Mouse (Mus musculus): ENCODE results near the gene Prrg4. TPM values are rescaled to one million over a fixed set of nuclear protein-coding genes. Genes with fewer than 3 reads are reported as not detected.
"Not testable (repeated sequence)": the region's sequence is repeated elsewhere in the genome, so short reads cannot be mapped to it uniquely, and the experiment has no call there.

Gene Prrg4
- polyA plus RNA-seq, 1 experiment from 2014 or later, result 0.33 TPM

DNA sequence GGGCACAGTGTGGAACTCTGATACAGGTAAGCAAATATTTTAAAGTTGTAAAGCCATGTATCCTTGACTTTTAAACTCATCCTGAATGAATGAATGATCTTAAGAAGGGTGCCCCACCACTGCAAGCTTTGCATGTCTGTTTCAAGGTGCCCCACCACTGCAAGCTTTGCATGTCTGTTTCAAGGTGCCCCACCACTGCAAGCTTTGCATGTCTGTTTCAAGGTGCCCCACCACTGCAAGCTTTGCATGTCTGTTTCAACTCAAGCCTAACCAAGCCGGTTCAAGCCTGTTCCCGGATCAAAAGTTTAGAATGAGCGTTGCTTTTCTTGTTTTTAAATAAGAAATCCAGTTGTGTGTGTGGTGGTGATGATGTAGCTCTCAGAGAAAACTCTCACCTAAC lies 30.9 kb downstream of the Prrg4 start:
- peaks cover 12% of the 10 kb centered on the region; the same call in 1 of the 2 replicates for H3K4me1 ChIP-seq (replicated peaks; ENCODE audit: control insufficient read depth, insufficient read depth, low read length)
- not testable (repeated sequence) for H3K27ac ChIP-seq (ENCODE audit: low read depth, low read length); DNase-seq (ENCODE audit: low spot score); ATAC-seq (replicated peaks; ENCODE audit: low FRiP score); H3K9ac ChIP-seq (ENCODE audit: low read depth, low read length); H3K4me3 ChIP-seq (ENCODE audit: low read depth, low read length); H3K4me2 ChIP-seq; H3K36me3 ChIP-seq (ENCODE audit: control insufficient read depth, insufficient read depth, low read length); H3K27me3 ChIP-seq (replicated peaks; ENCODE audit: control insufficient read depth, insufficient read depth, low read length); H3K9me3 ChIP-seq (ENCODE audit: control insufficient read depth, low read length)
- WGBS, result 87% methylated on average over 3 of the region's 3 CpGs

DNA sequence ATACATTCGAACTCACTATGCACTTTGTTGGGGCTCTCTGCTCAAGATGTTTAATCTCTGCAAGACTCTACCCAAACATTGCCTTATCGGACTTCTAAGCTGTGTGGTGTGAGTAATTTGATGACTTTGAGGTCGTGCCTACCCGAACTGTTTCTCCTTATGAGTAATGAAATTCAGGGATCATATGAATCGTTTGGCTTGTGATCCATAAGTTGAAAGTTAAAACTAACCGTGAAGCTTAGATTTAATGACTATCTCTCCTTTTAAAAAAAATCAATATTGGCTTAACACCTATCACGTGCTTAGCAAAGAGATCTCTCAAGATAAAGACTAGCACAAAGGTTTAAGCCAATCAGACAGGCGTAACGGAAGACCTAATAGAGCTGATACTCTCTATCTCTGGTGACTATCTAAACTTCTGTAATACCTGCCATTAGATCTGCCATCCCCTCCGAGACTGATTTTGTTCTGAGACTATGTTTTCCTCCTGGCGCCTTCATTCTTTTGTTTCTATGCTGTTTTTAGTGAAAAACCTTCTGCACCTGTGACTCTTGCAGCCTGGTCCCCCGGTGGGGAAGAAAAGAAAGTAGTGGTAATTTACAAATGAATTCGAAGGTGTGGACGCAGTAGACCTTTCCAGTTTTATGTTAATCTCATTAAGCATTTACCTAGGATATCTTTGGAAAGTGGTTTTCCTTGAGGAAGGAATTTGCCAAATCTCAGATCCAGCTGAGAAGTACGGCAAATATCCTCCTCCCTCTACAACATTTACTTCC lies 31.9 kb downstream of the Prrg4 start:
- DNase-seq (ENCODE audit: low spot score), result no peak
- no peaks in the 10 kb centered on the region for H3K9me3 ChIP-seq (ENCODE audit: control insufficient read depth, low read length)

DNA sequence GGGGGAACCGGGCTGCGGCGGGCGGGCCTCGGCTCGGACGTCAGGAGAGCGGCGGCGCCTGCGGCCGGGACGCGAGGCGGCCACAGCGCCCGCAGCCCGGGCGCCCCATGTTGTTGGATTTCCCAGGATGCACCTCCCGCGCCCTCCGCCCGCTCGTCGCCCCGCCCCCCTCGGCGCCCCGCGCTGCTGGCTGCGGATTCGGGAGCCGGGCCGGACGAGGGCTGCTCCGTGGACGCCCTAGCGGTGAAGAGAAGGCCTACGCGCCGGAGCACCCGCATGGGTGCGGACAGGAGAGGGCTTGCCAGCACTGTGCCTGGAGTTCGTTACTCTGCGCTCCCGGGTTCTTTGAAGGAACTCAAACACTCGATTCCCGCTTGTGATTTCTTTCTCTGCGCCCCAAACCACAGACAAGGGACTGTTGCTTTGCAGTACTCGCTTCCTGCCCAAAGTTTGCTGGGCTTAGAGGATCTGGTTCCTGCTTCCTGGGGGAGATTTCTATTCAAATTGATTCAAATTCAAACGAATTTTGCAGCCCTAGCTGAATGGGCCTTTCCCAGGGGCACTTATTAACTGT lies 32.7 kb downstream of the Prrg4 start:
- under 1% methylated on average over 41 of the region's 51 CpGs for WGBS
- peak overlapping the region; percentile 89 for H3K4me3 ChIP-seq (ENCODE audit: low read depth, low read length)
- H3K4me2 ChIP-seq, result peak overlapping the region; percentile 88
- H3K9me3 ChIP-seq (ENCODE audit: control insufficient read depth, low read length), result no peaks in the 10 kb centered on the region
- H3K27me3 ChIP-seq (replicated peaks; ENCODE audit: control insufficient read depth, insufficient read depth, low read length), result no peaks in the 10 kb centered on the region
- no peaks in the 10 kb centered on the region for H3K36me3 ChIP-seq (ENCODE audit: control insufficient read depth, insufficient read depth, low read length)
- peak overlapping the region; percentile 98 for H3K9ac ChIP-seq (ENCODE audit: low read depth, low read length)
- DNase-seq (ENCODE audit: low spot score) (peak; percentile 91), ATAC-seq (replicated peaks; ENCODE audit: low FRiP score) (peak; percentile 89)
- H3K4me1 ChIP-seq (replicated peaks; ENCODE audit: control insufficient read depth, insufficient read depth, low read length), result peaks cover 12% of the 10 kb centered on the region; the same call in 1 of the 2 replicates
- peak overlapping the region; percentile 94 for H3K27ac ChIP-seq (ENCODE audit: low read depth, low read length)

More for the DNA sequence above, 31.9 kb downstream of the Prrg4 start:
- ATAC-seq (replicated peaks; ENCODE audit: low FRiP score), result no peak
- H3K27me3 ChIP-seq (replicated peaks; ENCODE audit: control insufficient read depth, insufficient read depth, low read length), result no peaks in the 10 kb centered on the region
- H3K4me2 ChIP-seq, result peak overlapping the region; percentile 88
- peaks cover 12% of the 10 kb centered on the region; the same call in 1 of the 2 replicates for H3K4me1 ChIP-seq (replicated peaks; ENCODE audit: control insufficient read depth, insufficient read depth, low read length)
- no peaks in the 10 kb centered on the region for H3K36me3 ChIP-seq (ENCODE audit: control insufficient read depth, insufficient read depth, low read length)
- H3K9ac ChIP-seq (ENCODE audit: low read depth, low read length), result peak overlapping the region; percentile 98
- peak overlapping the region; percentile 89 for H3K4me3 ChIP-seq (ENCODE audit: low read depth, low read length)
- WGBS, result 6% methylated on average over 15 of the region's 15 CpGs
- H3K27ac ChIP-seq (ENCODE audit: low read depth, low read length), result peak overlapping the region; percentile 94

DNA sequence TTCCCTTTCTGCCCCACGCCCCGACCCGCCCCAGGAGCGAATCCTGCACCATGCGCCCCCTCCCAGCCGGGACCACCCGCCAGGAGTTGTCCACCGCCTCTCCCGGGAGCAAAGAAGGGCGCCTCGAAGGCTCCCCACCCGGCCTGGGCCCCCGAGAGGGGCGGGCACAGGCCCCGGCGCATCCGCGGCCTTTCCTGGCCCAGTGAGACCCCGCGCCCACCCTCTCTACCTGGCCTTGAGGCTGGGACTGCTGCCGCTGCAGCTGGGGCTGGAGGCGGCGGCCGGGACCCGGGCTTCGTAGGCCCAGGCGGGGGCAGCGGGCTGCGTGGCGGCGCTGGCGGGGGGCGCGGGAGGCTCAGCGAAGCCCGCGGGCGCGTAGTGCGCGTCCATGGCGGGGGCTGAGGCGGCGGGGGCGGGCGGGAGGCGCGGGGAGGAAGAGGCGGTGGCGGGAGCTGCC lies 33.3 kb downstream of the Prrg4 start, which contains the start of gene Qser1:
Gene Qser1, minus strand, starts transcription at position 390 of the 457 bp plus-strand sequence.
- peak within 1 kb of the TSS; percentile 88 for H3K4me2 ChIP-seq
- H3K36me3 ChIP-seq (ENCODE audit: control insufficient read depth, insufficient read depth, low read length), result no peaks in the 10 kb centered on the region
- peak within 1 kb of the TSS; percentile 89 for H3K4me3 ChIP-seq (ENCODE audit: low read depth, low read length)
- peak within 1 kb of the TSS; percentile 94 for H3K27ac ChIP-seq (ENCODE audit: low read depth, low read length)
- H3K27me3 ChIP-seq (replicated peaks; ENCODE audit: control insufficient read depth, insufficient read depth, low read length), result no peaks in the 10 kb centered on the region
- H3K4me1 ChIP-seq (replicated peaks; ENCODE audit: control insufficient read depth, insufficient read depth, low read length), result peaks cover 12% of the 10 kb centered on the region; the same call in 1 of the 2 replicates
- 7% methylated on average over 30 of the region's 50 CpGs for WGBS
- no peaks in the 10 kb centered on the region for H3K9me3 ChIP-seq (ENCODE audit: control insufficient read depth, low read length)
- H3K9ac ChIP-seq (ENCODE audit: low read depth, low read length), result peak within 1 kb of the TSS; percentile 98
- peak; percentile 53 for ATAC-seq (replicated peaks; ENCODE audit: low FRiP score)
- DNase-seq (ENCODE audit: low spot score), result peak; percentile 71

DNA sequence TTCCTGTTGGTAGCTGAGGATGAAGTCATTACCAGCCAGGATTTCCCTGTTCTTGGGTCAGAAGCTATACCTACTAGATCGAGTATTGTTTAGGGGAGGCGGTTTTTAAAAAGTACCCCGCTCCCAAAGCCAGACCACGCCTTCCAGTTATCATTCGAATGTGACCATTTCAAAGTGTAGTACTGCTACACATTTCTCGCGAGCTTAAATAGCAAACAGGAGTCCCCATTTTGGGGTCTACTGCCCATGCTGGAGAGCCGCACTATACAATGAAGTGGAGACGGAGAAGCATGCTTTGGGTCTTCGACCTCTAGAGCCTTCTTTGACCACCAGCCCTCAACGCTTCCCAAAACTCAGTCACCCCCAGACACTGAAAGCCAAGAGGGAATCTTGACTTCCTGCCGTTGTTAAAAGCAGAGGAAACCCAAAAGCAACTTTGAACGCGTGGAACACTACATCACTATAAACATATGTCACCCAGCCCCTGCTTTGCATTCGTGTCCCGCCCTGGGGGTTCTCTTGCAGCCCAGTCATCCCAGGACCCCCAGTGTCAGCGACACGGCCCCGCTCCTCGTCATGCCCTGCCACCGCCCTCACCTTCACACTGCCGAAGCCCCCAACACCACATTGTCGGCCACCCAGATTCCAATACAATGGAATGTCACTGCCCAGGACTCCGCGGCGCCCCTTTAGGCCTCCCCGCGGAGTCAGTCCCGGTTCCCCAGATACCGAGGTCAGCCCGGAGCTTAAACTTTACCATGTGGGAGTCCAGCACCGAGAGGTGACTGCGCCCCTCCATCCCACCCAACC lies 33.9 kb downstream of the Prrg4 start:
- WGBS, result under 1% methylated on average over 33 of the region's 33 CpGs
- peak; percentile 58 for DNase-seq (ENCODE audit: low spot score)
- ATAC-seq (replicated peaks; ENCODE audit: low FRiP score), result peak; percentile 43

DNA sequence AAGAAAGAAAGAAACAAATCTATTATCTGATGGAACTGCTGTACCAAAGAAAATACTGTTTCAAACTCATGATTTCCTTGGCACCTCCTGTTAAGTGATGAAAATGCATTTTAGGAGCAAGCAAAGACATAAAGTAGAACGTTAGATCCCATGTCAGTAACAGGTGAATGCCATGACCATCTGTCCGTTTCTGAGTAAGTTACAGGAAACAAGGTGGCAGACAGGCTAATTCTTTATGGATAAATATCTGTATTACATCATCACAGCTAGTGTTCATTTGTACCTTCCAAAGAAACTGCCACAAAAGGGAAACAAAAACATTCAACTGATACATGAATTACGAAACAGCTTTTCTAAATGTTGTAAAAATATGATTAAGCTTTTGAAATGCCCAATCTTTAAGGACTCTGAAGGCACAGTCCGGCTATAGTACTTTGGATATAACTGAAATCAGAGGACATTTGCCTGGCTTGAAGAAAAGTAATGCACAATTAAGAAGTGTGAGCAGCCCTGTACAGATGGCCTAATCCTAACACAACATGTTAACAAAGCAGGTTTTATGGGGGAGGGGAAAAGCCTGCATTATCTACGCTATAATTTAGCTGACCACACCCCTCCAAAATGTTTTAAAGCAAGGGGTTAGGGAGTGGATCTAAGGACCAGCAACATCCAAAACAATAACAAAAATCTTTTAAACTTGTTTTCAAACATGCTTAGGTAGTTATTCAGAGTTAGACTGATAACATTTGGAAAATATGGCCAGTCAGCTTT lies 35.3 kb downstream of the Prrg4 start:
- H3K27me3 ChIP-seq (replicated peaks; ENCODE audit: control insufficient read depth, insufficient read depth, low read length), result no peaks in the 10 kb centered on the region
- WGBS, result 62% methylated on average over 5 of the region's 5 CpGs
- H3K4me2 ChIP-seq, result peak overlapping the region; percentile 42
- DNase-seq (ENCODE audit: low spot score), result no peak
- H3K27ac ChIP-seq (ENCODE audit: low read depth, low read length), result no peak overlapping the region
- no peak overlapping the region for H3K4me3 ChIP-seq (ENCODE audit: low read depth, low read length)
- no peaks in the 10 kb centered on the region for H3K36me3 ChIP-seq (ENCODE audit: control insufficient read depth, insufficient read depth, low read length)
- peaks cover 18% of the 10 kb centered on the region; the same call in 1 of the 2 replicates for H3K4me1 ChIP-seq (replicated peaks; ENCODE audit: control insufficient read depth, insufficient read depth, low read length)
- H3K9me3 ChIP-seq (ENCODE audit: control insufficient read depth, low read length), result no peaks in the 10 kb centered on the region
- ATAC-seq (replicated peaks; ENCODE audit: low FRiP score), result no peak
- H3K9ac ChIP-seq (ENCODE audit: low read depth, low read length), result no peak overlapping the region

More for the DNA sequence above, 33.9 kb downstream of the Prrg4 start:
- Histone ChIP-seq H3K4me2 (peak overlapping the region; percentile 88), H3K27me3 (replicated peaks; ENCODE audit: control insufficient read depth, insufficient read depth, low read length) (no peaks in the 10 kb centered on the region), H3K4me3 (ENCODE audit: low read depth, low read length) (peak overlapping the region; percentile 89), H3K36me3 (ENCODE audit: control insufficient read depth, insufficient read depth, low read length) (no peaks in the 10 kb centered on the region), H3K9me3 (ENCODE audit: control insufficient read depth, low read length) (no peaks in the 10 kb centered on the region), H3K27ac (ENCODE audit: low read depth, low read length) (peak overlapping the region; percentile 94), H3K9ac (ENCODE audit: low read depth, low read length) (peak overlapping the region; percentile 98), H3K4me1 (replicated peaks; ENCODE audit: control insufficient read depth, insufficient read depth, low read length) (peaks cover 12% of the 10 kb centered on the region; the same call in 1 of the 2 replicates)

DNA sequence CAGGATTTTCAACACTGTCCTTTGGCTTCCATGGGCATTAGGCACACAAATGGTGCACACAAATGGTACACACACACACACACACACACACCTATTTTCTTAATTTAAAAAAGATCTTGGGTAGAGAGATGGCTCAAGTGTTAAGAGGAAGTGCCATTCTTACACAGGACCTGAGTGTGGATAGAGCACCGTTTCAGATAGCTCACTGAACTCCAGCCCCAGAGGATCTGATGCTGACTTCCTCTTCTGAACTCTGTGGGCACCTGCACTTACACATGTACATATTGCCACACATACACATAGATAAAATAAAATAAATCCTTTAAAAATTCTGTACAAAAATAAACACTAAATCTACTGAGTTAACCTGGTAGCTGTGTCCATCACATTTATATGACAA lies 44.2 kb downstream of the Prrg4 start:
- no peak for ATAC-seq (replicated peaks; ENCODE audit: low FRiP score)
- WGBS, result 45% methylated on average over 1 of the region's 1 CpGs
- H3K9ac ChIP-seq (ENCODE audit: low read depth, low read length), result no peak overlapping the region

More for the DNA sequence above, 44.2 kb downstream of the Prrg4 start:
- no peak overlapping the region for H3K27ac ChIP-seq (ENCODE audit: low read depth, low read length)
- no peak overlapping the region for H3K4me3 ChIP-seq (ENCODE audit: low read depth, low read length)
- no peak overlapping the region for H3K4me2 ChIP-seq
- H3K4me1 ChIP-seq (replicated peaks; ENCODE audit: control insufficient read depth, insufficient read depth, low read length), result peaks cover 3% of the 10 kb centered on the region; the same call in 1 of the 2 replicates
- no peaks in the 10 kb centered on the region for H3K9me3 ChIP-seq (ENCODE audit: control insufficient read depth, low read length)
- H3K27me3 ChIP-seq (replicated peaks; ENCODE audit: control insufficient read depth, insufficient read depth, low read length), result no peaks in the 10 kb centered on the region
- no peaks in the 10 kb centered on the region; the same call in 1 of the 2 replicates for H3K36me3 ChIP-seq (ENCODE audit: control insufficient read depth, insufficient read depth, low read length)
- no peak for DNase-seq (ENCODE audit: low spot score)

Data from liver, embryonic 11.5 days (tissue).